ENCODE assay signal across 26 mouse cellular contexts in genomic region chr15:94904672-94905407, GRCm38 (mm10).
A peak's percentile ranks its signal among the peaks of the same experiment; 100 is the strongest.
DNase-seq lines count a peak whose midpoint lies in the region; ATAC-seq and TF ChIP-seq lines count a peak whose summit lies in the region.
"Had no signal": no experiment of that assay in that cellular context is flagged by ENCODE, and none has a peak within 500 bp of the region (broad histone marks: within the 10 kb centered on the region; RNA-seq: fewer than 3 reads in every experiment).

No protein-coding gene starts in this region.

- H3K9me3 ChIP-seq in hindbrain, embryonic 14.5 days (ENCODE audit: control insufficient read depth, low read length): no peaks in the 10 kb centered on the region
- no peaks in the 10 kb centered on the region for H3K9me3 ChIP-seq in hindbrain, postnatal 0 days (ENCODE audit: low read length)
- H3K9me3 ChIP-seq in midbrain, embryonic 13.5 days: no peaks in the 10 kb centered on the region
- H3K9me3 ChIP-seq in midbrain, embryonic 10.5 days (replicated peaks): no peaks in the 10 kb centered on the region
- H3K9me3 ChIP-seq in hindbrain, embryonic 15.5 days: no peaks in the 10 kb centered on the region
- no peaks in the 10 kb centered on the region for H3K9me3 ChIP-seq in neural tube, embryonic 13.5 days
- H3K9me3 ChIP-seq: embryonic facial prominence, embryonic 12.5 days; heart, embryonic 15.5 days; limb, embryonic 15.5 days; liver, embryonic 13.5 days had no signal

- TF ChIP-seq CTCF in hindbrain, postnatal 0 days (IDR thresholded peaks at IDR 0.05; ENCODE audit: low read depth): no peak
- TF ChIP-seq CTCF in lung, adult 2 months (IDR thresholded peaks at IDR 0.05; ENCODE audit: insufficient read depth, low read length): no peak

- H3K9ac ChIP-seq in hindbrain, embryonic 14.5 days: no peak overlapping the region
- no peak overlapping the region for H3K9ac ChIP-seq in hindbrain, postnatal 0 days (replicated peaks; ENCODE audit: low read length)
- no peak overlapping the region for H3K9ac ChIP-seq in midbrain, embryonic 13.5 days (replicated peaks)
- H3K9ac ChIP-seq in hindbrain, embryonic 15.5 days: no peak overlapping the region
- H3K9ac ChIP-seq in neural tube, embryonic 13.5 days: no peak overlapping the region
- H3K9ac ChIP-seq: embryonic facial prominence, embryonic 12.5 days; heart, embryonic 15.5 days; limb, embryonic 15.5 days; liver, embryonic 13.5 days had no signal

- H3K4me3 ChIP-seq in hindbrain, embryonic 14.5 days (replicated peaks; ENCODE audit: low read length): no peak overlapping the region
- H3K4me3 ChIP-seq in hindbrain, postnatal 0 days (ENCODE audit: low read length): no peak overlapping the region
- H3K4me3 ChIP-seq in midbrain, embryonic 13.5 days (replicated peaks): no peak overlapping the region
- no peak overlapping the region for H3K4me3 ChIP-seq in midbrain, embryonic 10.5 days
- H3K4me3 ChIP-seq in hindbrain, embryonic 15.5 days: no peak overlapping the region
- H3K4me3 ChIP-seq in neural tube, embryonic 13.5 days: no peak overlapping the region
- H3K4me3 ChIP-seq in lung, adult 2 months (replicated peaks; ENCODE audit: extremely low read depth, low read depth, low read length): no peak overlapping the region
- H3K4me3 ChIP-seq: embryonic facial prominence, embryonic 12.5 days; heart, embryonic 15.5 days; limb, embryonic 15.5 days; liver, embryonic 13.5 days had no signal

- no peaks in the 10 kb centered on the region for H3K36me3 ChIP-seq in hindbrain, embryonic 14.5 days (replicated peaks; ENCODE audit: control insufficient read depth, insufficient read depth)
- H3K36me3 ChIP-seq in hindbrain, postnatal 0 days (ENCODE audit: insufficient read depth, low read length): no peaks in the 10 kb centered on the region
- H3K36me3 ChIP-seq in midbrain, embryonic 13.5 days: no peaks in the 10 kb centered on the region
- H3K36me3 ChIP-seq in midbrain, embryonic 10.5 days: no peaks in the 10 kb centered on the region
- H3K36me3 ChIP-seq in hindbrain, embryonic 15.5 days: no peaks in the 10 kb centered on the region
- no peaks in the 10 kb centered on the region for H3K36me3 ChIP-seq in neural tube, embryonic 13.5 days
- H3K36me3 ChIP-seq: embryonic facial prominence, embryonic 12.5 days; heart, embryonic 15.5 days; limb, embryonic 15.5 days; liver, embryonic 13.5 days had no signal

- peak; percentile 37; the same call in 1 of the 2 replicates for ATAC-seq in hindbrain, embryonic 14.5 days (ENCODE audit: low FRiP score)
- no peak for ATAC-seq in hindbrain, postnatal 0 days
- ATAC-seq in midbrain, embryonic 13.5 days: 0 out of 2 replicates have a peak, but pooled peaks have one; percentile 40
- ATAC-seq in hindbrain, embryonic 15.5 days (ENCODE audit: low FRiP score, low read depth): peak; percentile 51; the same call in 1 of the 2 replicates
- ATAC-seq in neural tube, embryonic 13.5 days (ENCODE audit: low read depth): peak; percentile 89
- ATAC-seq in megakaryocyte progenitor cell, adult 5-6 weeks (replicated peaks; ENCODE audit: poor library complexity): no peak
- ATAC-seq: CD4-positive, CD25-positive, alpha-beta regulatory T cell, adult 4 months; forebrain, embryonic 16.5 days had no signal

- no peaks in the 10 kb centered on the region for H3K4me1 ChIP-seq in hindbrain, embryonic 14.5 days (replicated peaks; ENCODE audit: control insufficient read depth, insufficient read depth, low read length)
- no peaks in the 10 kb centered on the region for H3K4me1 ChIP-seq in hindbrain, postnatal 0 days (ENCODE audit: insufficient read depth, low read length)
- H3K4me1 ChIP-seq in midbrain, embryonic 13.5 days (replicated peaks): no peaks in the 10 kb centered on the region
- no peaks in the 10 kb centered on the region for H3K4me1 ChIP-seq in midbrain, embryonic 10.5 days
- H3K4me1 ChIP-seq in hindbrain, embryonic 15.5 days (replicated peaks): no peaks in the 10 kb centered on the region; the same call in 1 of the 2 replicates
- peaks cover 17% of the 10 kb centered on the region for H3K4me1 ChIP-seq in neural tube, embryonic 13.5 days (replicated peaks)
- H3K4me1 ChIP-seq in lung, adult 2 months (ENCODE audit: control insufficient read depth, insufficient read depth, low read length): no peaks in the 10 kb centered on the region
- H3K4me1 ChIP-seq: embryonic facial prominence, embryonic 12.5 days; heart, embryonic 15.5 days; limb, embryonic 15.5 days; liver, embryonic 13.5 days had no signal

- no peaks in the 10 kb centered on the region for H3K27me3 ChIP-seq in hindbrain, embryonic 14.5 days (ENCODE audit: control insufficient read depth, insufficient read depth, low read length)
- H3K27me3 ChIP-seq in hindbrain, postnatal 0 days (ENCODE audit: insufficient read depth, low read length): no peaks in the 10 kb centered on the region
- H3K27me3 ChIP-seq in midbrain, embryonic 13.5 days: no peaks in the 10 kb centered on the region
- H3K27me3 ChIP-seq in midbrain, embryonic 10.5 days (ENCODE audit: low read depth, poor library complexity, severe bottlenecking): no peaks in the 10 kb centered on the region
- H3K27me3 ChIP-seq in hindbrain, embryonic 15.5 days: no peaks in the 10 kb centered on the region
- H3K27me3 ChIP-seq in neural tube, embryonic 13.5 days: no peaks in the 10 kb centered on the region
- H3K27me3 ChIP-seq: embryonic facial prominence, embryonic 12.5 days; heart, embryonic 15.5 days; limb, embryonic 15.5 days; liver, embryonic 13.5 days had no signal

- no peak overlapping the region for H3K4me2 ChIP-seq in hindbrain, embryonic 14.5 days (replicated peaks)
- H3K4me2 ChIP-seq in hindbrain, postnatal 0 days (ENCODE audit: low read depth, low read length): no peak overlapping the region
- H3K4me2 ChIP-seq in midbrain, embryonic 13.5 days (replicated peaks): no peak overlapping the region
- no peak overlapping the region for H3K4me2 ChIP-seq in hindbrain, embryonic 15.5 days
- 0 out of 2 replicates have a peak overlapping the region, but pooled peaks have one; percentile 4 for H3K4me2 ChIP-seq in neural tube, embryonic 13.5 days
- H3K4me2 ChIP-seq: embryonic facial prominence, embryonic 12.5 days; heart, embryonic 15.5 days; limb, embryonic 15.5 days; liver, embryonic 13.5 days; midbrain, embryonic 11.5 days had no signal

- DNase-seq in hindbrain, embryonic 14.5 days (ENCODE audit: low spot score): peak; percentile 45
- DNase-seq in hindbrain, postnatal 0 days (ENCODE audit: low spot score): no peak
- DNase-seq in midbrain, embryonic 10.5 days (ENCODE audit: low spot score): no peak
- DNase-seq in lung, adult 2 months: no peak
- DNase-seq: adrenal gland, postnatal 14 days; cerebellum, adult 11-12 months; cerebellum, adult 9-11 months; embryo, embryonic 11 days; gastrocnemius, postnatal 14 days; kidney, adult 18-20 months; layer of hippocampus, postnatal 36 days; left cerebral cortex, postnatal 4 days; liver, embryonic 13.5 days; lung, adult 18-20 months; lung, postnatal 10 days had no signal

- WGBS in hindbrain, embryonic 14.5 days: 48% methylated on average over 11 of the region's 11 CpGs
- 42% methylated on average over 11 of the region's 11 CpGs for WGBS in hindbrain, postnatal 0 days
- 59% methylated on average over 11 of the region's 11 CpGs for WGBS in midbrain, embryonic 13.5 days
- WGBS in midbrain, embryonic 10.5 days: 87% methylated on average over 11 of the region's 11 CpGs
- 39% methylated on average over 11 of the region's 11 CpGs for WGBS in hindbrain, embryonic 15.5 days
- 22% methylated on average over 11 of the region's 11 CpGs for WGBS in neural tube, embryonic 13.5 days
- WGBS in lung, adult 2 months: 49% methylated on average over 11 of the region's 11 CpGs

- no peak for TF ChIP-seq POLR2A in lung, adult 2 months (IDR thresholded peaks at IDR 0.05; ENCODE audit: borderline replicate concordance, extremely low read depth, low read depth, low read length)

- H3K27ac ChIP-seq in hindbrain, embryonic 14.5 days: peak overlapping the region; percentile 24; the same call in 1 of the 2 replicates
- no peak overlapping the region for H3K27ac ChIP-seq in hindbrain, postnatal 0 days
- 0 out of 2 replicates have a peak overlapping the region, but pooled peaks have one; percentile 16 for H3K27ac ChIP-seq in midbrain, embryonic 13.5 days
- no peak overlapping the region for H3K27ac ChIP-seq in midbrain, embryonic 10.5 days (replicated peaks)
- H3K27ac ChIP-seq in hindbrain, embryonic 15.5 days (replicated peaks): no peak overlapping the region
- peak overlapping the region; percentile 57; the same call in 1 of the 2 replicates for H3K27ac ChIP-seq in neural tube, embryonic 13.5 days (replicated peaks)
- H3K27ac ChIP-seq: embryonic facial prominence, embryonic 12.5 days; heart, embryonic 15.5 days; limb, embryonic 15.5 days; liver, embryonic 13.5 days; macrophage had no signal

Comparison
In these comparisons a context has a peak if more than half of its experiments do, and no peak if none do; other contexts are left out.
1. ATAC-seq: peak in hindbrain, embryonic 14.5 days (single experiment), midbrain, embryonic 13.5 days (single experiment), hindbrain, embryonic 15.5 days (single experiment) and neural tube, embryonic 13.5 days (single experiment); none in hindbrain, postnatal 0 days (single experiment) and megakaryocyte progenitor cell, adult 5-6 weeks (single experiment).
2. H3K27ac ChIP-seq: peak in hindbrain, embryonic 14.5 days (single experiment), midbrain, embryonic 13.5 days (single experiment) and neural tube, embryonic 13.5 days (single experiment); none in hindbrain, postnatal 0 days (single experiment), midbrain, embryonic 10.5 days (single experiment) and hindbrain, embryonic 15.5 days (single experiment).